Mouse (Mus musculus): ENCODE measurements around the gene Cntn1. TPM values are rescaled to one million over a fixed set of nuclear protein-coding genes. Genes with fewer than 3 reads are reported as not detected.

The Cntn1 gene
- under 1 TPM; 0.05 to 0.06 TPM for total RNA-seq (2021)

- intact Hi-C loops (cut with DNase I): no loop called here
These were observed at the start of gene Cntn1 for GRCm38 (mm10) chr15:92050996-92051352. Gene Cntn1 (plus strand): TSS chr15:92051165.

DNA sequence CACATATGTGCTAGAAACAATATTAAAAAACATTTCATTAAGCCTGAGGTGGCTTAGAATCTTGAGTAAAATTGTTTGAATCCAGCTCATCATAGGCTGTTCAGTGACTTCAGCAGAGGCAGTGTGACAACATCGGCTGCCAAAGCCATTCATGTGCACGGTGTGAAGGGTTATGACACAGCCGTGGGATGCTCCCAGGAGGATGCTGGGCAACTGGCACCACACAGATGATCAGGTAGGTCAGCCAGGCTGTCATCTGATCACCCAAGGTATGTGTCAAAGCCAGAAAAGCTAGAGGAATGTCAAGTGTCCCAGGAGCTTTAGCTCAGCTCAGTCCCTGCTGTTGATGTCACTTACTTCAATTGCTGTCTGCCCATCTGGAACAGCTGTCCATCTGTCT is 49.5 kb upstream of the Cntn1 start:
- intact Hi-C loops (cut with DNase I): no loop called here
- no peak for DNase-seq (ENCODE audit: low spot score)

More at GRCm38 (mm10) chr15:92050996-92051352, at the start of gene Cntn1:
- no peak for DNase-seq (ENCODE audit: low spot score)

- DNase-seq (ENCODE audit: low spot score): no peak
- intact Hi-C loops (cut with DNase I): no loop called here
These were observed 38.5 kb upstream of the Cntn1 start for GRCm38 (mm10) chr15:92012165-92013083.

- intact Hi-C loops (cut with DNase I): no loop called here
These were observed 16.9 kb upstream of the Cntn1 start for GRCm38 (mm10) chr15:92034111-92034510.

DNA sequence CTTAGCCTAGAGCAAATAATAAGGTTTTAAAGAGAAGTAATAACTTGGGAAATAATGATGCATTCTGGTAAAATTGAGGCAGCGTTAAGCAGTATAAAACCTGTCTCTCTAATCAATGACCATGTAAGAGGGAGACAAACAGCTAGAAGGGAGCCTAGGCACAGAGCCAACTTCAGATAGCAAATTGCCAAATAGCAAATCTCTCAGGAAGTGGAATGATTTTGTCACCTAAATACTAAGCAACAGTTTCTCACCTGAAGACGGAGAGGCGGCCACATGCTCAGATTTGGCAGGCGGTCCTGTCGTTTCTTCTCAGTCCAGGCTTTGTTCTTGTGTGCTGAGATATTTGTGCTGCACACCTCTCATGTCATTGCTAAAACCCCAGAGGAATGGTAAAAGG is 8.4 kb upstream of the Cntn1 start:
- no peak for DNase-seq (ENCODE audit: low spot score)
- intact Hi-C loops (cut with DNase I): no loop called here

More at GRCm38 (mm10) chr15:92034111-92034510, 16.9 kb upstream of the Cntn1 start:
- DNase-seq (ENCODE audit: low spot score): no peak

DNA sequence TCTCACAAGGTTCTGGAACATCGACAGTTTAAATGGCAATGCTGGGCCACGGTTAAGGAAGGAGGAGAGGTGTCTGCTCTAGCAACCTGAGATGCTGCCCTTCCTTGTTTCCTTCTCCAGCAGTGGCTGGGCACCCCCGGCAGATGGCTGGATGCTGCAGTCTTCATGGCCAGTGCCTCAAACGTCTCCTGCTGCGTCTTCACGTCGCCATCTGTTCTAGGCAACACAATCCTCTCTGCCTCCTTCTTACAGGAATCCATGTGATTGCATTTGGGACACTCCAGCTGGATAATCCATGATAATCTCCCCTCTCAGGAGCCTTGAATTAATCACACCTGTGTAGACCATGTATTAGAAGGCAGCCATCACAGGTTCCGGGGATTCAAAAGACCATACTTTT is 4.9 kb upstream of the Cntn1 start:
- DNase-seq (ENCODE audit: low spot score): no peak
- intact Hi-C loops (cut with DNase I): no loop called here

DNA sequence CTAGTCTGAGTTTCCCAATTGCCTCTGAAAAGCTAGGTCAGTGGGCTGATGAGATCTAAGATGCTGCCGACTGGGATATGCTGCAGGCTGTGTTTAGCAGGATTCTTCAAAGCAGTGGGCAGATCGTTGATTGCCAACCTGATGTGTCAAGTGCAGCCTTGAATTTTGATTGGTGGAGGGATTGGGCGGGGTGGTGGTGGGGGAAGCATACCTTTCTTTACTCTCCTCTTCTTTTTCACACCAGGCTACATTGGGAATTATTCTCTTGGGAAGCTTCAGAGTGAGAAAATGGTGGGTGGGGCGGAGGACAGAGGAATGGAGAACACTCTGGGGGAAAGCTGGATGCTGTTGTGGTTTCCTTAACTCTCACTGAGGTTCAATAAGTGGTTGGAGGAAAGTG is 2.9 kb upstream of the Cntn1 start:
- intact Hi-C loops (cut with DNase I): no loop called here

DNA sequence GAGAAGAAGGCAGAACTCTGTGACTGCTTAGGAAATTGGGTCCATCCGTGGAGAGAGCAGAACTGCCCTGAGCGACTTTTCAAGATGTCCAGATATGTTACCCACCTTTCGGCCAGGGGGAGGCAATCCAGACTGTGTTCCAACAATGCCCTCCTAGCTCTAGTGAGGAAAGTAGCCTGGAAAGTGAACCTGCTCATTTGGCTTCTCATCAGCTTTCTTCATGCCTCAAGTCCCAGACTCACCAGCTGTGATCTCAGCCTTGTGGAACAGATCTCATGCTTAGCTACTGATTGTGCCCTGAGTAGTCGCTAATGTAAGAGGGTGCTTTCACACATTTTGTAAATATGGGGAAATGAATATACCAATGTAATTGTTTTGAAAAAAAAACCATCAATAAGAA is 2.4 kb upstream of the Cntn1 start:
- no peak for DNase-seq (ENCODE audit: low spot score)
- intact Hi-C loops (cut with DNase I): no loop called here

More for the DNA sequence above, 2.9 kb upstream of the Cntn1 start:
- no peak for DNase-seq (ENCODE audit: low spot score)

DNA sequence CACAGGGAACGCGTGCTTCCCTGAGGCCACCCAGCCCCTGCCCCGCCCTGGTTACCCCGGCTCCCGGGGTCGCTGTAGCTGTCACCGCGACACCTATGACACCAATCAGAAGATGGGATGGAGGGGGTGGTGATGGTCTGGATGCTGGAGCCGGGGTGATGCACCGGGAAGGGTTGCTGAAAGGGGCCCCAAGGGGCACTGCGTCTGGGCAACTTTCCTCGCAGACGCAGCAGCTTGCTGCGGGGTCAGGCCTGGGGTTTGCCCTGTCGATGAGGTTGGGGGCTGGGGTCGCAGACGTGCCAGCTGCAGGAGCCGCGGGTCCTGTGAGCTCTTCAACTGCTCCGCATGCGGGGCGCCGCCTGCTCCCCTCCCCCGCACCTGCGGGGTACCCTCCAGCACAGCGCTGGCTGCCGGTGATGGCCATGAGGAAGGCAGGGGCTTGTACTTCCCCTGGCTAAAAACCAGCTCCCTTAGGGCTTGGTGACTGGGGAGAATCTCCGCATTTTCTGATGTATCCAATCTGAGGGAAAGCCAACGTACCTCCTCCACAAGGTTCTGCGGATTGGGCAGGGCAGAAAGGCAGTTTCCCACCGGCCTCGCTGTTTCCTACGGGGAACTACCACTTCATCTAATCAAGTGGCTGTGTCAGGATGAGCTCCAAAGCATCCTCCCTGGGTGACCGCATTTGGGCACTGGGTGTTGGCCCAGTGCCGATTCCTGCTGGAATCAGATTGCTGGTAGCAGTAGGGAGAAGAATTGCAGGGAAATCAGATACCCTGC is 578 bp downstream of the Cntn1 start:
- no peak for DNase-seq (ENCODE audit: low spot score)
- intact Hi-C loops (cut with DNase I): no loop called here

GRCm38 (mm10) chr15:92052133-92052463 is 1.1 kb downstream of the Cntn1 start:
- DNase-seq (ENCODE audit: low spot score): no peak
- intact Hi-C loops (cut with DNase I): no loop called here

- DNase-seq (ENCODE audit: low spot score): no peak
- intact Hi-C loops (cut with DNase I): no loop called here
These were observed 6.6 kb downstream of the Cntn1 start for GRCm38 (mm10) chr15:92057553-92057952.

GRCm38 (mm10) chr15:92060986-92061385 is 10.0 kb downstream of the Cntn1 start:
- intact Hi-C loops (cut with DNase I): no loop called here

GRCm38 (mm10) chr15:92079416-92079815 is 28.5 kb downstream of the Cntn1 start:
- no peak for DNase-seq (ENCODE audit: low spot score)
- intact Hi-C loops (cut with DNase I): no loop called here

More at GRCm38 (mm10) chr15:92060986-92061385, 10.0 kb downstream of the Cntn1 start:
- DNase-seq (ENCODE audit: low spot score): no peak

DNA sequence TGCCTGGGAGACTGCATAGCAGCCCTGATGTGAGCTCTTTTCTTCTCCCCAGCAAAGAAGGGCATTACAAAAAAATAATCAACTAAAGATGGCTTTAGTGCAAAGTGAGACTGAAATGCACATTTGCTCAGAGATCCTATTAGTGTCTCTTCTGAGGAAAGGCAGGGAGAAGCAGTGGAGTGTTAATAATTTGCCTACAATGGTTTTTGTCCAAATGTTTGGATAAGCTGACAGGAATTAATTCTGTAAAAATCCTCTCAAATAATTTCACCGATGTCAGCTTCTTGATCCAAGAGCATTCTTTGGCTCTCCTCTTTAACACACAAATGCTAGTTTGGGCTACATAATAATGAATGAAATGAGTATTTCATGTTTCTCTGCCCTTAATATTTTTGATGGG is 34.9 kb downstream of the Cntn1 start:
- intact Hi-C loops (cut with DNase I): no loop called here
- DNase-seq (ENCODE audit: low spot score): no peak

DNA sequence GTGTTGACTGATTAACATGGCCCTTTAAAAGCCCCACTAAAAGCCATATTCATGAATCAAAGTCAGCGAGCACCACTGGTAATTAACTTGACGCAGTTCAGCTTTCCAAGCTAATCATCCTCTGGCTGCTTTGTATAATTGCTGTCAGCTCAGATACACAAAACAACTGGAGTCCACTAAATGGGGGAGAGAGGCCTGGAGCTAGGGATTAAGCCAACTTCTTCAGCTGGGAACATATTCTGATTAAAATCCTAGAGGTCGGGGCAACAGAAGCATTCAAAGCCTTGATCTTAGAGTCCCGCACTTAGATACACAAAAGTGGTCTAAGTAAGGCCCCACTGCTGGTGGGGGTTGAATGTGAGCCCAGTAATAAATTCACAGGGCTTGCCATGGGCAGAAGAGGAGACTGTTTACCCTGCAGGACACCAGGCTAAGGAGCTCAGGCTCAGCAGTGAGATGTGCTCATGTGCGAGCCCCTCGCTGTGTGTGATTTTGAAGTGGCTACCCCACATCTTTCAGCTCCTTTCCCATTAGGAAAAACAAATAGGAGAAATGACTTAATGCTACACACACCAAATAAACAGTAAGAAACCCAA is 36.8 kb downstream of the Cntn1 start:
- no peak for DNase-seq (ENCODE audit: low spot score)
- intact Hi-C loops (cut with DNase I): no loop called here

DNA sequence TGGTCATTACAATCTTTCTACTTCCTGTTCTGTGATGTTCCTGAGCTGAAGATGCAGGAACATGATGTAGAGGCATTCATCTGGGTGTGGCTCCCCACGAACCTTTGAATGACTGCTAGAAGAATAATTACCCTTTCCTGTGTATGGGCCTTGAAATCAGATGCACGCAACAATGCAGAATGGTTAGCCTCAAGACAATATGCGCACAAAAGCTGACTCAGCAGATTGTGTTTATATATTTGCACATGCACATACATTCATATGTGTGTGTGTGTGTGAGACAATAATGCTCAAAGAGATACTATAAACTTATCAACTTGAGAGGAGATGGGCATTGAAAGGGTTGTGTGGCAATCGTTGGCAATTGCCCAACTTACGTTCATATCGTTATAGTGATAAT is 39.8 kb downstream of the Cntn1 start:
- DNase-seq (ENCODE audit: low spot score): no peak
- intact Hi-C loops (cut with DNase I): no loop called here

GRCm38 (mm10) chr15:92092041-92092440 is 41.1 kb downstream of the Cntn1 start:
- intact Hi-C loops (cut with DNase I): no loop called here
- DNase-seq (ENCODE audit: low spot score): no peak

GRCm38 (mm10) chr15:92099410-92100174 is 48.6 kb downstream of the Cntn1 start:
- DNase-seq (ENCODE audit: low spot score): no peak
- intact Hi-C loops (cut with DNase I): no loop called here

DNA sequence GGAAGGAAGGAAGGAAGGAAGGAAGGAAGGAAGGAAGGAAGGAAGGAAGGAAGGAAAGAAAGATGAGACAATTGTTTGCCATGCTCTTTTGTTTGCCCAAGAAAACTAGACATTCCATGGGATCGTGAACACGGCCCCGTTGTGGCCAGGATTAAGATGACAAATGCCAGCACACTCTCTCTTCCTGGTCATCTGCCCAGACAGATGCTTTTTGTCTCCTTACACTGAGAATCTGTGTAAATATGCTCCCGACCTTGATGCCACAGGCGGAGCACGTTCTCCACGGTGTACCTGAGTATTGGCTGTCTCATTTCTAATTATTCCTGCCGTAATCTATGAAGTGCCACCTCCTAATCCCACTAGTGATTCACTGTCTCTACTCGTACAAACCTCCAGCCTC is 51.0 kb downstream of the Cntn1 start:
- no peak for DNase-seq (ENCODE audit: low spot score)
- intact Hi-C loops (cut with DNase I): no loop called here

DNA sequence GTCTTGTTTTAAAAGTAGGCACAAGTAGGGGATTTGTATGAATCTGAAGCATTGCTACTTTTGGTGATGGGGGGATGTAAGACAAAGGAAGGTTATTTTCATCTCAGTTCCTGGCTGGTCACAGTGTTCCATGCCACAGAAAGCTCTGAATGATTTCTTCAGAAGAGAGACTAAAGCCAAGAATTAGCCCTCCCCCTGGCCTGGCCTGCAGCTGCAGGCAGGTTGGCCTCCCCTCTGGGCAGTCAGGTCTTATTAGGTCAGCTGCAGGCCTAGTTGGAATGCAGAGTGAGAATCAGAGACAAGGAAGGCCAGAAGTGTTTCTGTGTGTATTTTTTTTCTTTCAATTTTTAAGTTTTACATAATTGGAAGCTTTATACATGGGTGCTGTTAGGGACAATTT is 61.5 kb downstream of the Cntn1 start:
- no peak for DNase-seq (ENCODE audit: low spot score)
- intact Hi-C loops (cut with DNase I): no loop called here

Measured in heart, postnatal 25 days (tissue).